Mouse (Mus musculus) forebrain, embryonic 16.5 days (tissue): Measurements from ENCODE around the gene Nat8f6. TPM values are rescaled to one million over a fixed set of nuclear protein-coding genes. Genes with fewer than 3 reads are reported as not detected.
"Not testable (repeated sequence)": the region's sequence is repeated elsewhere in the genome, so short reads cannot be mapped to it uniquely, and the experiment has no call there.

ENCODE experiments used
- ATAC-seq: fragments of 200-750 bp; cut with Nextera tagmentation; 2 replicates; pipeline ENCODE4 v1.8.0; 2017; ENCODE audit warnings: mild to moderate bottlenecking, moderate library complexity
- H3K27ac ChIP-seq: fragments of 300-500 bp; sonication (generic); 2 replicates; pipeline ENCODE4 v1.5.1; 2014; ENCODE audit warnings: low read length, control low read depth
- H3K27me3 ChIP-seq: fragments of 300-500 bp; sonication (generic); replicated peaks from 2 replicates; pipeline ENCODE4 v1.6.1; 2014; ENCODE audit warnings: low read length; ENCODE audit not compliant: control insufficient read depth, insufficient read depth
- H3K36me3 ChIP-seq: fragments of 300-500 bp; sonication (generic); 2 replicates; pipeline ENCODE4 v1.6.1; 2014; ENCODE audit not compliant: control insufficient read depth, insufficient read depth
- H3K4me1 ChIP-seq: fragments of 300-500 bp; sonication (generic); replicated peaks from 2 replicates; pipeline ENCODE4 v1.6.1; 2014; ENCODE audit warnings: low read length; ENCODE audit not compliant: control insufficient read depth, insufficient read depth
- H3K4me2 ChIP-seq: fragments of 300-500 bp; sonication (generic); 2 replicates; pipeline ENCODE4 v1.6.1; 2014; ENCODE audit warnings: mild to moderate bottlenecking, low read length, control low read depth
- H3K4me3 ChIP-seq: fragments of 300-500 bp; sonication (generic); replicated peaks from 2 replicates; pipeline ENCODE4 v1.5.1; 2014; ENCODE audit warnings: mild to moderate bottlenecking, low read length, control low read depth
- H3K9ac ChIP-seq: fragments of 300-500 bp; sonication (generic); replicated peaks from 2 replicates; pipeline ENCODE4 v1.6.1; 2014; ENCODE audit warnings: low read depth, low read length, control low read depth
- H3K9me3 ChIP-seq: fragments of 300-500 bp; sonication (generic); 2 replicates; pipeline ENCODE4 v1.6.1; 2016; ENCODE audit warnings: low read length; ENCODE audit not compliant: control insufficient read depth
- WGBS: fragments of 180-500 bp; shearing (Covaris S2); extraction: QIAGEN DNeasy Blood & Tissue Kit; methylation state at CpG from one replicate; pipeline ENCODE4 v1.1.7; 2014; 5-methylcytosine and 5-hydroxymethylcytosine counted together
- microRNA-seq: library from miRNA; unstranded; fragments of <30 nt; microRNA quantifications from one replicate; pipeline ENCODE4, GENCODE M21; 2017
- polyA plus RNA-seq: library from polyadenylated mRNA; unstranded; fragments of >200 nt; fragmentation: Nextera tagmentation; extraction: Ambion mirVana; gene quantifications from 2 replicates; pipeline ENCODE4 v1.2.1, GENCODE M21; 2015

The Nat8f6 gene
- polyA plus RNA-seq, 1 experiment from 2014 or later, result not detected

GRCm38 (mm10) chr6:85763127-85764070, 57.4 kb downstream of the Nat8f6 start:
- not testable (repeated sequence) for H3K4me1 ChIP-seq, H3K4me2 ChIP-seq, ATAC-seq, H3K9ac ChIP-seq, H3K4me3 ChIP-seq, H3K9me3 ChIP-seq, H3K36me3 ChIP-seq, H3K27me3 ChIP-seq, H3K27ac ChIP-seq
- WGBS, result 79% methylated on average over 5 of the region's 6 CpGs

GRCm38 (mm10) chr6:85762678-85763077, 58.1 kb downstream of the Nat8f6 start:
- ATAC-seq, H3K4me3 ChIP-seq, H3K9me3 ChIP-seq, H3K36me3 ChIP-seq, H3K4me1 ChIP-seq, H3K27me3 ChIP-seq, H3K27ac ChIP-seq, H3K4me2 ChIP-seq, H3K9ac ChIP-seq: not testable (repeated sequence)
- 100% methylated on average over 1 of the region's 2 CpGs for WGBS

Small RNA genes lying within 50 kb of the gene (microRNA-seq; reads per million reads assigned to microRNA genes)
- not detected for gene Mir6375

Other genes starting within 250 kb of the Nat8f6 start
- 4.8 and 6.2 TPM in 2 replicates for gene Alms1, start 233.4 kb downstream of the Nat8f6 start, polyA plus RNA-seq
- 0.11 TPM in 1 of 2 replicates, not detected in the other for gene Nat8f7, start 107.7 kb downstream of the Nat8f6 start, polyA plus RNA-seq
- gene Nat8f3, start 55.2 kb downstream of the Nat8f6 start, polyA plus RNA-seq, result 0.25 and 0.48 TPM in 2 replicates
- gene Nat8f5, start within 50 bp of the Nat8f6 start, polyA plus RNA-seq, result not detected in 2 replicates
- gene Nat8, start 11.1 kb upstream of the Nat8f6 start, polyA plus RNA-seq, result not detected in 2 replicates
- gene Nat8f2, start 48.2 kb upstream of the Nat8f6 start, polyA plus RNA-seq, result not detected in 2 replicates
- 6.3 and 6.5 TPM in 2 replicates for gene Nat8f4, start 83.9 kb upstream of the Nat8f6 start, polyA plus RNA-seq
- gene Tprkb, start 90.9 kb upstream of the Nat8f6 start, polyA plus RNA-seq, result 50.4 and 57.0 TPM in 2 replicates
- gene Nat8f1, start 94.7 kb upstream of the Nat8f6 start, polyA plus RNA-seq, result 12.3 and 12.4 TPM in 2 replicates
- 42.4 and 56.3 TPM in 2 replicates for gene Dusp11, start 140.7 kb upstream of the Nat8f6 start, polyA plus RNA-seq
- not detected in 2 replicates for gene Figla, start 195.2 kb upstream of the Nat8f6 start, polyA plus RNA-seq
- 243 and 248 TPM in 2 replicates for gene Add2, start 207.7 kb upstream of the Nat8f6 start, polyA plus RNA-seq